Mouse (Mus musculus) MEL (cell line): ENCODE results near the gene Arid1b. TPM values are rescaled to one million over a fixed set of nuclear protein-coding genes. Genes with fewer than 3 reads are reported as not detected.

Source experiments
- DNase-seq: peaks from one replicate; pipeline ENCODE4 v3.0.0; 2011; ENCODE audit warnings: low read depth, low spot score
- H3K27ac ChIP-seq: 2 replicates; pipeline ENCODE4 v1.5.1; 2012; ENCODE audit warnings: low read depth, mild to moderate bottlenecking, control low read depth, low read length, moderate library complexity; ENCODE audit not compliant: control insufficient read depth
- H3K27me3 ChIP-seq, 2 experiments: fragments of 150-350 bp in 1 of 2; sonication (generic) in 1 of 2; 2 replicates each; pipeline ENCODE4 v1.6.1; 2012; ENCODE audit warnings: low read length in 2 of 2, mild to moderate bottlenecking in 2 of 2, improper control_type of control experiment in 1 of 2, moderate library complexity in 1 of 2; ENCODE audit not compliant: insufficient read depth in 2 of 2, control insufficient read depth in 1 of 2
- H3K36me3 ChIP-seq, 2 experiments: 2 replicates each; pipeline ENCODE4 v1.6.1; 2012 to 2014; ENCODE audit warnings: low read length in 2 of 2, improper control_type of control experiment in 1 of 2, inconsistent platforms in 1 of 2, mild to moderate bottlenecking in 1 of 2; ENCODE audit not compliant: insufficient read depth in 2 of 2, control insufficient read depth in 1 of 2
- H3K4me1 ChIP-seq, 2 experiments: fragments of 150-350 bp in 1 of 2; sonication (generic) in 1 of 2; 2 replicates each; pipeline ENCODE4 v1.6.1; 2012; ENCODE audit warnings: low read length in 2 of 2, improper control_type of control experiment in 1 of 2, mild to moderate bottlenecking in 1 of 2; ENCODE audit not compliant: insufficient read depth in 2 of 2, control insufficient read depth in 1 of 2
- H3K4me3 ChIP-seq, 2 experiments: fragments of 150-350 bp in 1 of 2; sonication (generic) in 1 of 2; 2 replicates each; pipeline ENCODE4 v1.5.1; 2012; ENCODE audit warnings: low read depth in 2 of 2, low read length in 2 of 2, mild to moderate bottlenecking in 2 of 2, moderate library complexity in 2 of 2, control low read depth in 1 of 2, improper control_type of control experiment in 1 of 2; ENCODE audit not compliant: control insufficient read depth in 1 of 2, insufficient read depth in 1 of 2
- H3K79me2 ChIP-seq: 2 replicates; pipeline ENCODE4 v1.6.1; 2012; ENCODE audit warnings: mild to moderate bottlenecking, low read length, moderate library complexity; ENCODE audit not compliant: control insufficient read depth, poor library complexity, insufficient read depth
- H3K9ac ChIP-seq: 2 replicates; pipeline ENCODE4 v1.6.1; 2012; ENCODE audit warnings: low read depth, mild to moderate bottlenecking, control low read depth, low read length, moderate library complexity; ENCODE audit not compliant: control insufficient read depth, poor library complexity, severe bottlenecking
- H3K9me3 ChIP-seq: fragments of 150-350 bp; sonication (generic); replicated peaks from 2 replicates; pipeline ENCODE4 v1.6.1; 2012; ENCODE audit warnings: mild to moderate bottlenecking, low read length, improper control_type of control experiment, moderate library complexity; ENCODE audit not compliant: insufficient read depth
- ELF1 ChIP-seq: IDR thresholded peaks from 2 replicates; pipeline ENCODE4 v1.6.1; 2014; ENCODE audit warnings: low read depth, mild to moderate bottlenecking, inconsistent platforms, low read length, improper control_type of control experiment, moderate library complexity
- GATA1 ChIP-seq: IDR thresholded peaks from 2 replicates; pipeline ENCODE4 v1.6.1; 2011; ENCODE audit warnings: low read depth, low read length, improper control_type of control experiment
- HCFC1 ChIP-seq: IDR thresholded peaks from 2 replicates; pipeline ENCODE4 v1.6.1; 2012; ENCODE audit warnings: low read depth, mild to moderate bottlenecking, inconsistent platforms, low read length, improper control_type of control experiment, moderate library complexity
- MAX ChIP-seq: IDR thresholded peaks from 2 replicates; pipeline ENCODE4 v1.6.1; 2011; ENCODE audit warnings: low read length, improper control_type of control experiment
- MAZ ChIP-seq: IDR thresholded peaks from 2 replicates; pipeline ENCODE4 v1.6.1; 2012; ENCODE audit warnings: low read depth, mild to moderate bottlenecking, inconsistent platforms, low read length, improper control_type of control experiment
- MEF2A ChIP-seq: IDR thresholded peaks from 2 replicates; pipeline ENCODE4 v1.6.1; 2014; ENCODE audit warnings: low read depth, mild to moderate bottlenecking, inconsistent platforms, low read length, improper control_type of control experiment; ENCODE audit not compliant: poor library complexity, insufficient replicate concordance, severe bottlenecking; ENCODE audit errors: extremely low read depth
- MYB ChIP-seq: IDR thresholded peaks from 2 replicates; pipeline ENCODE4 v1.6.1; 2011; ENCODE audit warnings: mild to moderate bottlenecking, low read depth, low read length, improper control_type of control experiment
- NRF1 ChIP-seq: IDR thresholded peaks from 2 replicates; pipeline ENCODE4 v1.6.1; 2014; ENCODE audit warnings: low read depth, mild to moderate bottlenecking, inconsistent platforms, low read length, improper control_type of control experiment, moderate library complexity; ENCODE audit not compliant: poor library complexity, insufficient read depth, severe bottlenecking
- POLR2AphosphoS5 ChIP-seq: IDR thresholded peaks from 2 replicates; pipeline ENCODE4 v1.6.1; 2012; ENCODE audit warnings: low read depth, borderline replicate concordance, mild to moderate bottlenecking, inconsistent platforms, low read length, moderate library complexity, mixed read lengths
- TBP ChIP-seq: IDR thresholded peaks from 2 replicates; pipeline ENCODE4 v1.8.0; 2011; ENCODE audit warnings: low read depth, low read length, improper control_type of control experiment
- TCF12 ChIP-seq: IDR thresholded peaks from 2 replicates; pipeline ENCODE4 v1.6.1; 2014; ENCODE audit warnings: low read depth, mild to moderate bottlenecking, inconsistent platforms, low read length, improper control_type of control experiment, moderate library complexity
- USF1 ChIP-seq: IDR thresholded peaks from 2 replicates; pipeline ENCODE4 v1.6.1; 2014; ENCODE audit warnings: low read depth, mild to moderate bottlenecking, inconsistent platforms, low read length, improper control_type of control experiment, moderate library complexity
- USF2 ChIP-seq, 2 experiments: IDR thresholded peaks; 2 replicates each; pipeline ENCODE4 v1.6.1; 2011 to 2012; ENCODE audit warnings: improper control_type of control experiment in 2 of 2, low read length in 2 of 2, borderline replicate concordance in 1 of 2, inconsistent platforms in 1 of 2, low read depth in 1 of 2, mild to moderate bottlenecking in 1 of 2; ENCODE audit not compliant: insufficient read depth in 1 of 2
- ZKSCAN1 ChIP-seq: IDR thresholded peaks from 2 replicates; pipeline ENCODE4 v1.6.1; 2012; ENCODE audit warnings: low read depth, mild to moderate bottlenecking, inconsistent platforms, low read length, improper control_type of control experiment, moderate library complexity
- polyA plus RNA-seq, 2 experiments: library from polyadenylated mRNA; stranded (reverse) in 1 of 2; unstranded in 1 of 2; fragments of >175 nt in 1 of 2; fragments of >200 nt in 1 of 2; gene quantifications; 2 replicates each; pipeline versions ENCODE4 v1.2.1 to v1.2.4; 2012; ENCODE audit warnings: low replicate concordance in 2 of 2, low read depth in 1 of 2; ENCODE audit not compliant: insufficient read length in 2 of 2, insufficient read depth in 1 of 2, missing spikeins in 1 of 2
- total RNA-seq: library from RNA; depleted of rRNA; stranded (reverse); fragments of 300-350 nt; gene quantifications from 2 replicates; pipeline ENCODE4 v1.2.3, GENCODE M21; 2012

Arid1b gene
- total and polyA plus RNA-seq, 3 experiments = 13.4 to 17.4 TPM; not detected in 1

GRCm38 (mm10) chr17:5125084-5125855 lies 131.1 kb downstream of the Arid1b start:
- Histone ChIP-seq H3K27me3 (no peaks in the 10 kb centered on the region), H3K79me2 (peaks cover 3% of the 10 kb centered on the region; the same call in 1 of the 2 replicates), H3K9me3 (no peaks in the 10 kb centered on the region)
- no peak for TF ChIP-seq MYB
- no peak for TF ChIP-seq MAZ
- TF ChIP-seq, all 39 proteins: peak for 0
- Histone ChIP-seq H3K9ac (no peak overlapping the region), H3K4me1 (no peaks in the 10 kb centered on the region), H3K4me3 (no peak overlapping the region), H3K36me3 (peaks cover 0 to 2% of the 10 kb centered on the region in 2 experiments; a peak in 1 of 4 replicates), H3K27ac (no peak overlapping the region)
- DNase-seq = no peak

DNA sequence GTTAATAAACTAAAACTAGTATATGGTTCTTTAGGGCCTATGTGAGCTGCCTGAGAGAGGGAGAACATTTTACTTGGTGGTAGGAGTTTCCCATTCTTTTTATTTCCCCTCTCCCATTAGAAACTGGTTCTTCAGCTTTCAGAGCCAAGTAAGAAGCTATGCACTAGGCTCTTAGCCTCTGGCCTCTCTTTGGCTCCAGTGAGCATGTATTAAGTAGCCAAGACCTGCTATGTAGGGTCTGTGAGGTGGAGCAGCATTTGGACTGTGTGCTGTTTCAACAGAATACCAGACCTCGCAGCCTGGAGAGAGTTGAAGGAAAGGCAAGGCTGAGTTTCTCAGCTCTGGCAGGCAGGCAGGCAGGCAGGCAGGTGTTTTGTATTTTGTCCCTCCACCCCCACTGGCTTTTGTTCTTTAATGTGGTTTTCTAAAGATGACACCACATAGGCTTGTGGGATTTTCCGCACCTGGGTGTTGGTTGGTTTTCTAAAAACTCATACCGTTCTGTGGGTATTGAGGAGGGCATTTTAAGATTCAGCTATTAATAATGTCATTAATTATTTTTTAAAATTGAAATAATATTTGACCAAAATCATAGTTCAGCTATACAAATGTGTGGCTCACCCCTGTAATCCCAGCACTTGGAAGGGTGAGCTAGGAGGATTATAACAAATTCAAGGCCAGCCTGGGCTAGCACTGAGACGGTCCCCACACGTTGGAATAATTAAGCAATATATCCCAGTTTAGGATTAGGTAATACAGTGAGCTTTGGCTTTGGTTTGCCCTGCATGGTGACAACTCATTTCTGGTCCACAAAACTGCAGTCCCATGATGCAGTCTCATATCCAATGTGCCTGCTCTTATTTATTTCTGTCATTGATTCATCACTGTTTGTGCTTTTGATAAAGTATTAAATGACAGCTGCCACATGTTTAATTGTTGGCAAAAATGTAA lies 132.0 kb downstream of the Arid1b start:
- Histone ChIP-seq H3K79me2 (peaks cover 3% of the 10 kb centered on the region; the same call in 1 of the 2 replicates), H3K9me3 (no peaks in the 10 kb centered on the region), H3K27ac (no peak overlapping the region), H3K9ac (no peak overlapping the region), H3K4me3 (no peak overlapping the region), H3K4me1 (no peaks in the 10 kb centered on the region), H3K27me3 (no peaks in the 10 kb centered on the region), H3K36me3 (peaks cover 0 to 2% of the 10 kb centered on the region in 2 experiments; a peak in 1 of 4 replicates)
- no peak for DNase-seq
- no peak for TF ChIP-seq MEF2A
- TF ChIP-seq TCF12 = no peak
- TF ChIP-seq POLR2AphosphoS5 = no peak
- no peak for TF ChIP-seq NRF1
- TF ChIP-seq TBP = no peak
- no peak for TF ChIP-seq ELF1
- no peak for TF ChIP-seq MAX
- no peak for TF ChIP-seq ZKSCAN1
- no peak for TF ChIP-seq USF2 (IDR thresholded peaks at IDR 0.05; ENCODE audit: borderline replicate concordance in 1 of 2, insufficient read depth in 1 of 2, low read depth in 1 of 2, low read length in 2 of 2)
- TF ChIP-seq MAZ = no peak
- no peak for TF ChIP-seq USF1
- TF ChIP-seq HCFC1 = no peak
- no peak for TF ChIP-seq GATA1
